Mouse (Mus musculus): ENCODE results near the gene Hagh. TPM values are rescaled to one million over a fixed set of nuclear protein-coding genes. Genes with fewer than 3 reads are reported as not detected.
A peak's percentile ranks its signal among the peaks of the same experiment; 100 is the strongest.

The Hagh gene
- total RNA-seq, 2 experiments from 2014 or later: 67.9 to 72.7 TPM

DNA sequence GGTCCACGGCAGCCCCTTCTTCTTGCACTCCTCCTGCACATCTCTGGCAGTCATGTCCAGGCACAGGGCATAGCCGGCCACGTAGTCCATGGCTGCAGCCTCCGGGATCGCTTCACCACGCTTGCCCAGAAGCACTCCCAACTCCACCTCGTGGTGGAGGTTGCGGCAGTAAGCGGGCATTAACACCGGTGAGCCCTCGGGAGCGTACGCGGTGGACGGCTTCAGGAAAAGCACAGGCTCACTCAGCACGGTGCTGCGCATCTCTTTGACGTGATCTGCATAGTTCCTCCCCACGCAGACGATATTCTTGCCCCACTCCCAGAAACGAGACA, 9.8 kb downstream of the Hagh start:
- no peak for DNase-seq (ENCODE audit: low spot score)

DNA sequence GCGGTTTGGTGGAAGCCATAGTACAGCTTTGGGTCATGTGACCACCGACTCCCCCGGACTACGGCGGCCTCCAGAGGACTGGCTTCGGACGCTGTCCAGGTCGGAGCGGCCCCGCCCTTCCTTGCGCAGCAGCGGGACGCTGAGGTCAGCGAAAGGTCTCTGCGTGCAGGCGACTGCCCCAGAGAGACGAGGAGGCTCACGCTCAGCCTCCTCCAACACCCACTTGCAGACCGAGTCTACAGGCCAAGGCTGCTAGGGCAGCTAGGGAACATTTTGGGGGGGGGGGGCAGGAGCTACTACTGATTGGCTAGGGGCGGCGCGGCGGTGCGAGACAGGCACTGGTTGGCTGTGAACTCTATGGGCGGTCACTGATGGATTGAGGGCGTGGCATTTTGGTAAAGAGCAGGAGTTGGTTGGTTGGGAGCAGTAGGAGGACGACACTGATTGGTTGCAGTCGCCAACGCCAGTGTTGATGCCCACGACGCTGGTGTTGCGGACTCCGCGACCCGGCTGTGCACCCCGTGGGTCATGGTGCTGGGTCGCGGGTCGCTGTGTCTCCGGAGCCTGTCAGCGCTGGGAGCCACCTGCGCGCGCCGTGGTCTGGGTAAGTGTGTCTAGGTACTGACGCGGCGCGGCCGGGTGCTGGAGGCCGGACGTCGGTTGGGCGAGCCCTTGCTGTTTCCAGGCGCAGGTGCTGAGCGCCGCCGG, 10.3 kb downstream of the Hagh start, which contains the start of gene Fahd1:
Fahd1 (minus strand) TSS at position 300 of the 708 bp plus-strand sequence.
- peak; percentile 97 for DNase-seq (ENCODE audit: low spot score)

DNA sequence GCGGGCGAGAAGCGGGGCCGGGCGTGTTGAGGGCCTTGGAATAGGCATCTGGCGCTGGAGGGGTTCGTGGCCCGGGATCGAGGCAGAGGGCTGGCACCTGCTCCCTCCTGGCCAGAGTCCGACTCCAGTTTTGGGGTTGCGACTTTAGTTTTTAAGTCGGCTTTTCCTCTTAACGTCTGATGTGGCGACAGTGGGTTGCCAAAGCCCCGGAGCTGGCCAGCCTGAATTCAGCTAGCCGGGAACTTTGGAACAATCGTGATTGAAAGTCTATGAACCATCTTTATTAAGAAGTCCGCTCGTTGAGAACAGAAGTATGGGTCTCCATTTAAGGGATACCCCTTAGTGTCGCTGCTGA, 10.8 kb downstream of the Hagh start:
- DNase-seq (ENCODE audit: low spot score): no peak

DNA sequence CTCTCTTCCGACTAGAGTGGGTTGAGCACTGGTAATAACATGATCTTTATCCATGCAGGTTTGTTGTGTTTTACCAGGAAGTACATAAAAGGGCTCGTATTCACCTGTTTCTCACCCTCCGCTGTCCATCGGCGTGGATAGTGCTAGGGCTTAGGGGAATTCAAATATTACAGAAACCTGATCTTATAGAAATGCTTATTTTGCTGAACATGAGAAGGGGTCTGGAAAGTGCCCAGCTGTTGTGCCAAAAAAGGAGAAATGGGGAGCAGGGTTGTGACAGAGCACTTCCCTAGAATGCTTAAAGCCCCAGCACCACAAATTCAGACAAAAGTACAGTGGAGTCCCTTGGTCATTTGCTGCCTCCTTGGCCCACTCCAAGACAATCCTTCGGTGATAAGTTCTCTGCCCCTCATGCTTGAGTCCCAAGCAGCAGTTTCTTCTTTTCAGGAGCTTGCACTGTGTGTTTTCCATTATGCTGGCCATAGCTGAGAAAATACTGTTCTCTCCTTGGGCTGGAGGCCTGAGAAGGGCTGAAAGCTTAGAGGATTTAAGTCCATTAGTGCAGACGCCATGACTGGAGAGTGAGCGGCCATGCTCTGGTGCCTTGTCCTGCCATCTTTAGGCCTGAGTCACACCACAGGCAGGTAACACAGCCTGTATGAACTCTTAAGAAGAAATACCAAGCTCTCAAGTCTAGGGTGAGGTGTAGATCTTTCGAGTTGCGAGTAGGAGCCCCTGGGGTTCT, 11.6 kb downstream of the Hagh start:
- no peak for DNase-seq (ENCODE audit: low spot score)

DNA sequence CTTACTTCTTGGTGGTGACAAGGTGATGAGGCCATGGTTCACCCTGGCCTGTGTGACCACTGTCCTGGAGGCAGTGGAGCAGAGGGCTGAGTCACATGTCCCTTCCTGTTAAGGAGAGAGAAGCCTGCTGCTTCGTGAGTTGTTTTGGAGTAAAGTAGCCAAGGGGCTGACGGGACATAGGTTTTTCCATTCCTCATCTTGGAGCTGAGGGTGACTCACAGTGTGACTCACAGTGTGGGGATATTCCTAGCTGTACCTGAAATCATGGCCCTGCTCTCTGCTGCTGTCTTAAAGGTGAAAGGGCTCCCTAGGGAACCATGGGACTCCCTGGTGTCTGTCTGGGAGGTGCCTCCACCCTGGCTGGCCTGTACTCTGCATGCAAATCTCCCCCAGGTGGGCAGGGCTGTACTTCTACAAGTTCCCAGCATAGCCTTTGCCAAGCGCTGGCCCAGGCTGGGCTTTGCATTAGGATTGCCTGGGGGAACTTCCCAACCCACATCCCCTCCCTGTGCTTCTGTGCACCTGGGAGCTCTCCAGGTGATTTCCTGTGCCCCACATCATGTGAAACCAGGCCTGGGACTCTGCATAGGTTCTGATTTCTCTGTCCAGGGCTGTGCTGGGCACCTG, 16.0 kb downstream of the Hagh start:
- no peak for DNase-seq (ENCODE audit: low spot score)

DNA sequence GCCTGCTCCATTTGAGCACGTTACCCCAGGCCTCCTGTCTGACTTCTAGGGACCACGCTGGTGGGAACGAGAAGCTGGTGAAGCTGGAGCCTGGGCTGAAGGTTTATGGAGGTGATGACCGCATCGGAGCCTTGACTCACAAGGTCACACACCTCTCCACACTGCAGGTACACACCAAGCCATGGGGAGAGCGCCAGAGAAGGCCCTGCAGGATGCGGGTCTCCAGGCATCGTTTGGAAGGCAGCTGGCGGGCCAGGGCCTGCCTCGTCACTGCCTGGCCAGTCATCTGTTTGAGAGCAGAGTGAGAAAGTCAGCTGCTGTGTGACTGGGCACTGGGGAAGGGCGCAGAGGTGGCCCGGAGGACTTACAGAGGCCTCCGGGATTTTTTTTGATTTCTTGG, 16.6 kb downstream of the Hagh start:
- DNase-seq (ENCODE audit: low spot score): no peak

DNA sequence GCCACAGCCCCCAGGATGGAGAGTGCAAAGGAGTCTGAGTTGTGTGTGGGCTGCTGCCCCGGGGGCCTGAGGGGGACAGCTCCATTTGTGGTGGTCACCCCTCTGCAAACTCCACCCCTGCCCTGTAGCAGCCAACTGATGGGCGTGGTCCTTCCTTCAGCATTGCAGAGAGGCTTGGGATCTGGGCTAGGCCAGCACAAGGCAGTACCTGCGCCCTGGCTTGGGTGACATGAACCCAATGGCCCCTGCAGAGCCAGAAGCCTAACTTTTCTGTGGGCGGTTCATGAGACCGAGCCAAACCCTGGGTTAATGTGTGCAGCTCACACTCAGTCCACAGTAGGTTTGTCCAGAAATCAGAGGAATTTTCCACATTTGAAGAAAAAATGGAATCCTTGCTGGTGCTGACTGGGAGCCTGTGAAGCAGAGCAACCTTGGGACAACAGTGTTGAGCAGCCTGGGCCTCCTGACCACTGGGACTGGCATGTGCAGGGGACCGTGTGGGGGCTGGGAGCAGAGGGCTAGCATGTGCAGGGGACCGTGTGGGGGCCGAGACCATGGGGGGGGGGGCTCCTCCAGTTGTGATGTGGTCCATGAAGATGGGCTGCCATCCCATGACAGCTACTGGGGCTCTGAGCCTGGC, 18.0 kb downstream of the Hagh start:
- no peak for DNase-seq (ENCODE audit: low spot score)

DNA sequence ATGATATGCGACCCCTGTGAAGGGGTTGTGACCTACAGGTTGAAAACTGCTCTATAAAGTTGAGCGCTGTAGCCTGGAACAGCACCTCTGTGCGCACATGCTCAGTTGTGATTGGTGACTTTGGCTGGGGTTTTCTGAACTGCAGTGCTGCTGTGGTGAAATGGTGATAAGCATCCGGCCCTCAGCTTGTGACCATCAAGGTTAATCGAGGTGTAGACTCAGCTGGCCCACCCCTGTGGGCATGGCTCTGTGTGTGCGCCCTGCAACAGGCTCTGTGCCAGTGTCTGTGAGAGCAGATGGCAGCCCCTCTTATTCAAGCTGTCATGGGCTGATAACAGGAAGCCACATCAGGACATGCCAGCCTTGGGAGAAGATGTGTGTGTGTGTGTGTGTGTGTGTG, 19.0 kb downstream of the Hagh start:
- DNase-seq (ENCODE audit: low spot score): no peak

DNA sequence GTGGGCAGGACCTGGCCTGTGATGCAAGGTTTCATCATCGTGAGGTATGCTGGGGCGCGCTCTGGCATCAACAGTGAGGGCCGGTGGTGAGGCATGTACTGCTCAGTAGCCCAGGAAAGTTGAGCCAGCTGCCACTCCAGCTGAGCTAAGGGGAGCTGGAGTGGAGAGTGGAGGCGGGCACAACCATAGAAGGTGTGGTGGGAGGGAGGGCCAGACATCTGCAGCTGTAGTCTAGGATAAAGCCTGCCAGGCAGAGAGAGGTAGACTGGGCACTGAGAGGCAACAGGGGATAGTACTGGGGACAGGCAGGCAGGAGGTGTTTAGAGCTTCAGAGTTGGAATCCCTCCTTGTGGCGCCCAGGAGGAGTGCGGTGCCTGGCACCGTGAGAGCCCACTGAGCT, 20.1 kb downstream of the Hagh start:
- no peak for DNase-seq (ENCODE audit: low spot score)

DNA sequence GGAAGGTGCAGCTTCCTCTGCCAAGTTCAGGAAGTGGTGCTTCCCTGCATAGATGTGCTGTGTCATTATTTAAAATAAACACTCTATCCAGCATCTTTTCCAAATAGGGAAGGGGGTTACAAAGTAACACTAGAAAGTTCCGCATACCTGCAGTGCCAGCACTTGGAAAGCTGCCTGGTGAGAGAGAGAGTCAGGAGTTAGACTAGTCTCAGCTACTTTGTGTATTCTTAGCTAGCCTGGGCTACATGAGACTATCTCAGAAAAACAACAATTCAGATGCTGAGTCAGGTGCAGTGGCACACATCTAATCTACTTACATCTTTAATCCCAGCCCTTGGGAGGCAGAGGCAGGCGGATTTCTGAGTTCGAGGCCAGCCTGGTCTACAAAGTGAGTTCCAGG, 21.8 kb downstream of the Hagh start:
- DNase-seq (ENCODE audit: low spot score): no peak

DNA sequence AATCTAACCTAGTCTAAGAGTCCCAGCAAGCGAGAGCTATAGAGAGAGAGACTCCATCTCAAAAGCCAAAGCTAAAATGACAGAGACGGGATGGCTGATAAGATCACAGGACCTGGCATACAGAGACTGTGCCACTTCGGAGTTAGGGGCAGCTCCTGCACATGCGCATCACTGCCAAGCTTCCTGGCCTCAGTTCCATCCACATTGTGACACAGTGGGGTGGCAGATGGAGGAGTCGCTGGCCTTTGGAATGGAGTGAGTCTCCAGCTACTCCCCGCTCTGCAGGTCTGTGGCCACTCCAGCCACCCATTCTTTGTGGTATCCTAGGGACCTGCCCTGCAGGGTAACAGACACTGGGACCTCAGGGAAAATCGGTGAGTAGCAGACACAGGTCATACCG, 25.8 kb downstream of the Hagh start, which contains the start of gene Igfals:
Igfals (plus strand) TSS at position 222 of the 400 bp plus-strand sequence.
- DNase-seq (ENCODE audit: low spot score): no peak

DNA sequence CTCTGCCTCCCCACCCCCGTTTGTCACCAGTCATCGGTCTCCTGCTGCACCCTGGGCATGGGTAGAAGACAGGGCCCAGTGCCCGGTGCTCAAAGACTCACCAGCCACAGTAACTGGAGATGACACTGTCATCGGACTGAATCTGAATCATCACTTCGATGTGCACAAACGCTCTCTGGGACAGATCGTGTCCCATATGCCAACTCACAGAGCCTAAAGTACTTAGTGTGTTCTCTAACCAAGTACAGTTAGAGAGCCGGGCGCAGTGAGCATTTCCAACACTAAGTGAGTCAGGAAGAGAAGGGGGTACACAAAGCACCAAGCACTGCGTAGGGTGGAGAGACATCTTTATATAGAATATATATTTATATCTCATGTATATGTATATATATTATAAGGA, 28.0 kb downstream of the Hagh start:
- no peak for DNase-seq (ENCODE audit: low spot score)

DNA sequence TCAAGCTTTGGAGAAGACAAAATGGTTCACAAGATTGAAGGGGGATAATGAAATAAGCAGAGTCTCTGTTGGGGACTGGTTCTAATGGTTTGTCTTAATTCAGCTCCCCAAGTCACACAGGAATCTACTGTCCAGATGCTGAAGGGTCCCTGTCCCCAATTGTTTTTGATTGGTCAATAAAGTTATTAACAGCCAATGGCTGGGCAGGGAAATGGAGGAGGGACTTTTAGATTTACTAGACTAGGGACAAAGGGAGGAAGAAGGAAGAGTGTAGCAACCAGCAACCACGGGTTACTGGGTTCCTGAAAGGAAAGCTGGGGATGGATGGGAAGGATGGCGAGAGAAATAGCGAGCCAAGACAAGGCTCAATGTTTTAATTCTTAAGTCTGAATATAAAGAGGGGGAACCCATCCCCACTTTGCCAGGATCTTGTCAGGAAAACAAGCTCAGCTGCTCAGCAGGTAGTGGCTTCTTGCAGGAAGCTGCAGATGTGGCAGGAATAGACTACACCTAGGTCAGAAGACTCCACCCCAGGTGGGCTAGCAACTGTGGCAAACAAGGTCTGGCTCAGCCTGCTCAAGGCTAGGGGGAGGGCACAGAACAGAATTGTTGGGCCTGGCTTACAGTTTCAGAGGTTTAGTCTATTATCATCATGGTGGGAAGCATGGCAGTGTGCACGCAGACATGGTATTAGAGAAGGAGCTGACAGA, 33.9 kb downstream of the Hagh start:
- no peak for DNase-seq (ENCODE audit: low spot score)

DNA sequence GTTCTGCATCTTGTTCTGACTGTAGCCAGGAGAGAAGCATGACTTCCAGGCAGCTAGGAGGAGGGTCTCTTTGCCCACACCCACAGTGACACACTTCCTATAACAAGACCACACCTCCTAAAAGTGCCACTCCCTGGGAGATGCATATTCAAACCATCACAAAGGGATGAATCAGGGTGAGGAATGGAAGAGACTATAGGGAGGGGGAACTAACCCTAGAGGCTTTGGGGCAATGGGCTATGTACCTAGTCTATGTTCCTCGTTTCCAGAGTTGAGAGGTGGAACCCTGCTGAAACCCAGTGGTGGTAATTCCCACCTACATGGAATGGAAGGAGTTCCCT, 34.4 kb downstream of the Hagh start:
- DNase-seq (ENCODE audit: low spot score): no peak

DNA sequence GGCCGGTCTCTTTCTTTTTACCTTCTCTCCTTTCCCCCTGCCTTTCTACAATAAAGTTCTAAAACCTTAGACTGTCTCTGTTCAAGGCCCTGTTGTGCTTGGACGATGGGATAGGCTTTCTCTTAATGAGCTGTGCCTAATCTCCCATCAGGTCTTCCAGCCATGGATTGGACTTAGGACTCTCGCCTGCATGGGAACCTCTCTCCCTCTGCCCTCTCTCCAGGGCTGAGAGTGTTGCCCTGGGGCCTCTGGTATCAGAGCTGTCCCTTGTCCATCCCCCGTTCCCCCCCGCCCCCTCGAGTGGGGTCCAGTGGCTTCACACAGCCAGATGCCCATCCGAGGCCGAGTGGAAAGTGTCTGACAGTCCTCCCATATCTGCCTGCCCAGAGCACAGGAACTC, 35.0 kb downstream of the Hagh start:
- DNase-seq (ENCODE audit: low spot score): no peak

DNA sequence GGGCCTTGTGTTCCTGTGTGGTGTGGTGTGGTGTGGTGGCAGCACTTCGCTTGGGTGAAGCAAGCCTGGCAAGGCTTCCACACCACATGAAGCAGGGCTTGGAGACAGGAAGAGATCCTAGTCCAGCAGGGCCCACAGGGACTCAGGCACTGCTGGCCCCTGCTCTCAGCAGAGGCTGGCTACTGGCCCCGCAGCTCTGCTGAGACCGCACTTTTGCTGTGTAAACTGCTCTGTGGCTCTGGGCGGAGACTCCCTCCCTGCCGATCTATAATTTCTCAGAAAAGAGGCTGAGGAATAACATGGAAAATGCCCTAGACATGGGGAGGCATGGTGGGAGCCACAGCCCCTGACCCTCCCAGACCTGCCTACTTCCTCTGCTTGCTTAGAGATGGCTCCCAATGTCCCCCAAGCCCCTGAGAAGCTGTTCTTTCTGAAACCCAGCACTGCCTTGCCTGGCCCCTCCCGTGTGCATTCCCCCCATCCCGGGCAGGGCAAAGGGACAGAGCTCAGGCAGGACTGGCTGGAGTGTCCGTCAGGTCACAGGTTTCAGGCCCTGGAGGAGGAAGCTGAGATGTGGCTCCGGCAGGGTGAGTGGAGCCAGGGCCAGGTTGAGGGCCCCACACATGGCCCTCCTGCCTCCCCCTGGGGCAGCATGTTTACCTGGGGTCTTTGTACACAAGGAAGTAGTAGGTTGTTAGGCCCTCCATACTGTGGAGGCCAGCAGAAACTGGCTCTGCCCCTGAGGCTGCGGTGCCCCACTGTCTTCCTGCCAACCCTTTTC, 37.6 kb downstream of the Hagh start:
- DNase-seq (ENCODE audit: low spot score): peak; percentile 51

DNA sequence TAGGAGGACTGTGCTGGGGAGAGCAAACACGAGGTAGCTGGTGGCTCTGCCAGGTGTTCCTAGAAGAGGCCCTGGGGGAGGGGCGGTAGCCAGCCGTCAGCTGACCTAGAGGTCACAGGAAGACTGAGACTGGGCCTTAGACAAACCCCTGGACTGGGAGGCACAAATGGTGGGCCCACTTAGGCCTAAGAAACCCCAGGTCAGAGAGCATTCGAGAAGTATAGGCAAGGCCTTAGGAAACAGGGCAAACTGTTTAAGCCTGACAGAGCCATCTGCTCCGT, 38.1 kb downstream of the Hagh start:
- DNase-seq (ENCODE audit: low spot score): peak; percentile 74

DNA sequence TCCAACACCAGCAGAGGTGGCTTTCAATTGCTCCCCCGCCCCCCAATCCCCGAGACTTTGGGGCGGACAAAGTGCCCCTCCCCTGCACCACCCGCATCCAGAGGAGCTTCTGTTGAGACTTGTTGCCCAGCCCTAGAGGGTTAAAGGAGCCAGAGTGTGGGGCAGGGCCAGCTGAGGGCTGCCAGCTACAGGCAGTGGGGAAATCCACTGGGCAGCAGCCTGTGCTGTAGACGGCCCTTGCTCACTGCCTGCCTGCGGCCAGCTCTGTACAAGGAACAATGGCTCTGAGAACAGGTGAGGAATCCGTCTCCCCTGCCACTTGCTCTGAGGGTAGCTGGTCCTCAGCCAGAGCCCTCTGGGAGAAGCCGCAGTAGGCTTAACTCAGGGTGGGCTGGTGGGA, 38.6 kb downstream of the Hagh start:
- DNase-seq (ENCODE audit: low spot score): no peak

DNA sequence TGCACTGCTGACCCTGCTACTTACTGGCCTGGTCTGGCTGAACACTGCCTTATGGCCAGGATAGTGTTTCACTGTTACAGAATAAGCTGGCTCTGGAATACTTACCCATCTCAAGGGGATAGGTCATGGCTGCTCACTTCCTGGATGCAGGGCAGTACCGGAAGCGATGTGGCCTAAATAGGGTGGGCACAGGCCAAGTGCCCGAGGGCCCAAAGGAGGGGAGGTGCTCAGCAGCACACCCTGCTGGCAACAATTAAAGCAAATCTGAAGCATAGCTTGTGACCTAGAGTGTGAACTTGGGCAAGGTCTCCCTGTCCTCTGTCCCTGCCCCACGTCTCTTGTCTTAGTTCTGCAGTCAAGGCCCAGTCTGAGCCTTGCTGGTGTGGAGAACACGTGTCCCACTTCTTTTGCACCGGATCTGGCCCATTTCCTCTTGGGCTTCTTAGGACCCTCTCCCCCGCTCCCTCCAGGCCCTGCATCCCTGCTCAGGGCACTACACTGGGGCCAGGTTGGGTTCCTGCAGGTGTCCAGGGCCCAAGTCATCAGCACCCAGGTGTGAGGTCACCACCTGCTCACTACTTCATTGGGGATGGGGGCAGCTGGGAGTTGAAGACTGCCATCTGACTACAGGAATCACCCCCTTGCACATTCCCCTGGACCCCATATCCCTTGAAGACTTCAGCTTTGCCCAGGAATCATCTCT, 41.9 kb downstream of the Hagh start:
- DNase-seq (ENCODE audit: low spot score): peak; percentile 52

DNA sequence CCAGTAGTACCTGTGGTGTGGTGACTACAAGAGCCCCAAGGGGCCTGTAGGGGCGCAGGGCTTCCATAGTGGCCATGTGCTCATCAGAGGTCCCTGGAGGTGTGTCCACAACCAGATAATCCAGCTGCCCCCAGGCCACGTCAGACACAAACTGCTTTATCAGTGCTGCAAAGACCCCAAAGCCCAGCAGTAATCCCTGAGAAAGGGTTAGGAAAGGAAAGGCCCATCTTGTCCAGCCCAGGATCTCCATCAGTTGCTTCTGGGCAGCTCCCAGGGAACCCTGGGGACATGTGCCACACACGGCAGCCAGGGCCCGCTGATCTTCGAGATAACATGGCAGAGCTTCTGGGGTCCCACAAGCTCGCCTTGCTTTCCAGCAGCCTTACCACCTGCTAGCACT, 44.4 kb downstream of the Hagh start:
- no peak for DNase-seq (ENCODE audit: low spot score)

Measured in gastrocnemius, adult 18-20 months (tissue).